In the genomic region with DNA sequence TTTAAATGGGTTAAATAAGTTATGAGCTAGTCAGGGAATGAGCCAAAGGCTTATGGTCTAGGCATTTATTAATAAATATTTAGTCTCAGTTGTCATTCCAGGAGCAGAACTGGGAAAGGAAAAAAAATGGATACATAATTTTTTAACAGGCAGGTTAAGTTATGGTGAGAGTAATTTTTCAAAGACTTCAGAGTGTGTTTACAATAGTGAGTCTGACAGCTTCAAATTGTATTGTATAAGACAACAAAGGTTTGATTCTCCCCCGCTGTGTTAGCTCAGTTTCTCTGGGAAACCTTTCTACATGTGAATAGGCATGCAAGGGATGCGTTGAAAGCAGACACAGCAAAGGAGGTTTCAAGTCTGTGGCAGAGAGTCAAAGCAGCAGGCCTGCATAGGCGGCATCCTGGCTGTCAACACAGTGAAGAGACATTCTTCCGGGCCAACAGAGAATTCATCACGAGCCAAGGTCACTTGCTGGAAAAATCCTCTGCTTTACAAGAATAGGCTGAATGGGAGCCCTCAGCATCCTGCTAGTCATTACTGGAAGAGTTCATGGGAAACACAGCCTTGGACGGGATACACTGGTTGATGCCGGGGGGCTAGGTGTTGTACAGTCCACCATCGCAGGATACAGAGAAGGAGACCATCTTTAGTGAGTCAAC, we compare ENCODE assay signal across 12 mouse cellular contexts. TPM values are rescaled to one million over a fixed set of nuclear protein-coding genes. Genes with fewer than 3 reads are reported as not detected.
A peak's percentile ranks its signal among the peaks of the same experiment; 100 is the strongest.
DNase-seq lines count a peak whose midpoint lies in the region; ATAC-seq and TF ChIP-seq lines count a peak whose summit lies in the region.
"Had no signal": no experiment of that assay in that cellular context is flagged by ENCODE, and none has a peak within 500 bp of the region (broad histone marks: within the 10 kb centered on the region; RNA-seq: fewer than 3 reads in every experiment).

No protein-coding gene starts in this region.

- H3K9me3 ChIP-seq in heart, postnatal 0 days (replicated peaks; ENCODE audit: control insufficient read depth, low read length): no peaks in the 10 kb centered on the region
- H3K9me3 ChIP-seq in hindbrain, embryonic 12.5 days (replicated peaks): no peaks in the 10 kb centered on the region
- no peaks in the 10 kb centered on the region for H3K9me3 ChIP-seq in neural tube, embryonic 13.5 days
- H3K9me3 ChIP-seq: lung, embryonic 15.5 days had no signal

- ATAC-seq in heart, postnatal 0 days (ENCODE audit: insufficient read depth, low read depth): no peak
- ATAC-seq in hindbrain, embryonic 12.5 days (ENCODE audit: low FRiP score): peak; percentile 91
- ATAC-seq in neural tube, embryonic 13.5 days (ENCODE audit: low read depth): peak; percentile 85

- intact Hi-C loops in left cerebral cortex, postnatal 14 days (cut with DNase I): no loop called here

- H3K27me3 ChIP-seq in heart, postnatal 0 days (ENCODE audit: control insufficient read depth, insufficient read depth, low read length): no peaks in the 10 kb centered on the region
- H3K27me3 ChIP-seq in hindbrain, embryonic 12.5 days: no peaks in the 10 kb centered on the region
- no peaks in the 10 kb centered on the region for H3K27me3 ChIP-seq in neural tube, embryonic 13.5 days
- H3K27me3 ChIP-seq: CH12.LX; lung, embryonic 15.5 days had no signal

- peaks cover 7% of the 10 kb centered on the region; the same call in 1 of the 2 replicates for H3K4me1 ChIP-seq in heart, postnatal 0 days (ENCODE audit: control insufficient read depth, insufficient read depth)
- H3K4me1 ChIP-seq in hindbrain, embryonic 12.5 days: peaks cover 13% of the 10 kb centered on the region
- peaks cover 10% of the 10 kb centered on the region for H3K4me1 ChIP-seq in neural tube, embryonic 13.5 days (replicated peaks)

- WGBS in heart, postnatal 0 days: 41% methylated on average over 8 of the region's 8 CpGs
- WGBS in hindbrain, embryonic 12.5 days: 20% methylated on average over 8 of the region's 8 CpGs
- 16% methylated on average over 8 of the region's 8 CpGs for WGBS in neural tube, embryonic 13.5 days

- peak; percentile 30 for DNase-seq in heart, postnatal 0 days (ENCODE audit: low spot score)
- DNase-seq in heart, adult 9 months (ENCODE audit: low spot score in 2 of 2): no peak
- peak; percentile 27 to 50 for DNase-seq in cerebellum, postnatal 25 days
- DNase-seq in urinary bladder, postnatal 36 days (ENCODE audit: low spot score in 2 of 2): no peak
- DNase-seq in kidney, postnatal 14 days: no peak
- no peak for DNase-seq in left cerebral cortex, postnatal 14 days (ENCODE audit: low spot score in 2 of 2)
- DNase-seq: kidney, postnatal 4 days; right cerebral cortex, postnatal 25 days had no signal

- no peak overlapping the region for H3K9ac ChIP-seq in heart, postnatal 0 days (replicated peaks; ENCODE audit: low read depth, low read length)
- no peak overlapping the region for H3K9ac ChIP-seq in hindbrain, embryonic 12.5 days
- H3K9ac ChIP-seq in neural tube, embryonic 13.5 days: no peak overlapping the region
- H3K9ac ChIP-seq: lung, embryonic 15.5 days had no signal

- no peak overlapping the region for H3K4me2 ChIP-seq in heart, postnatal 0 days (ENCODE audit: low read depth, low read length)
- H3K4me2 ChIP-seq in hindbrain, embryonic 12.5 days (replicated peaks): no peak overlapping the region
- H3K4me2 ChIP-seq in neural tube, embryonic 13.5 days: no peak overlapping the region
- H3K4me2 ChIP-seq: lung, embryonic 15.5 days had no signal

- TF ChIP-seq EP300 in heart, postnatal 0 days (IDR thresholded peaks at IDR 0.05; ENCODE audit: low read depth): no peak

- H3K36me3 ChIP-seq in heart, postnatal 0 days (replicated peaks; ENCODE audit: control insufficient read depth, insufficient read depth, low read length): no peaks in the 10 kb centered on the region
- H3K36me3 ChIP-seq in hindbrain, embryonic 12.5 days: no peaks in the 10 kb centered on the region
- no peaks in the 10 kb centered on the region for H3K36me3 ChIP-seq in neural tube, embryonic 13.5 days
- H3K36me3 ChIP-seq: lung, embryonic 15.5 days had no signal

- H3K27ac ChIP-seq in heart, postnatal 0 days (ENCODE audit: low read depth): no peak overlapping the region
- H3K27ac ChIP-seq in hindbrain, embryonic 12.5 days: peak overlapping the region; percentile 83
- peak overlapping the region; percentile 76 for H3K27ac ChIP-seq in neural tube, embryonic 13.5 days (replicated peaks)
- H3K27ac ChIP-seq: lung, embryonic 15.5 days had no signal

- no peak overlapping the region for H3K4me3 ChIP-seq in heart, postnatal 0 days (ENCODE audit: low read depth, low read length)
- H3K4me3 ChIP-seq in hindbrain, embryonic 12.5 days: no peak overlapping the region
- H3K4me3 ChIP-seq in neural tube, embryonic 13.5 days: no peak overlapping the region
- H3K4me3 ChIP-seq: lung, embryonic 15.5 days had no signal

- TF ChIP-seq CTCF in heart, postnatal 0 days (IDR thresholded peaks at IDR 0.05; ENCODE audit: low read depth): no peak

RNA-seq across cellular contexts. Expression of a gene that starts 23.0 kb away (rescaled TPM):
- 8.7 and 9.6 TPM in 2 replicates for total RNA-seq in heart, postnatal 0 days (2014; rRNA removed; ENCODE audit: low replicate concordance)
- 0.97 and 1.1 TPM in 2 replicates for polyA plus RNA-seq in heart, postnatal 0 days (2015; fragmentation: Nextera tagmentation; extraction: Ambion mirVana)
- 15.6 and 16.4 TPM in 2 replicates for polyA plus RNA-seq in hindbrain, embryonic 12.5 days (2016; fragmentation: Nextera tagmentation; extraction: Ambion mirVana)
- 18.1 and 18.5 TPM in 2 replicates for polyA plus RNA-seq in neural tube, embryonic 13.5 days (2015; fragmentation: Nextera tagmentation; extraction: Ambion mirVana)
- total RNA-seq in left cerebral cortex, postnatal 14 days (2021): 10 to 100 TPM; 93.6 to 99.6 TPM

RNA-seq across cellular contexts. Expression of a gene that starts 47.3 kb away (rescaled TPM):
- total RNA-seq in heart, postnatal 0 days (2014; rRNA removed; ENCODE audit: low replicate concordance): 31.2 and 36.5 TPM in 2 replicates
- 26.2 and 29.1 TPM in 2 replicates for polyA plus RNA-seq in heart, postnatal 0 days (2015; fragmentation: Nextera tagmentation; extraction: Ambion mirVana)
- polyA plus RNA-seq in hindbrain, embryonic 12.5 days (2016; fragmentation: Nextera tagmentation; extraction: Ambion mirVana): 80.7 and 88.6 TPM in 2 replicates
- 23.9 and 26.8 TPM in 2 replicates for polyA plus RNA-seq in neural tube, embryonic 13.5 days (2015; fragmentation: Nextera tagmentation; extraction: Ambion mirVana)
- total RNA-seq in left cerebral cortex, postnatal 14 days (2021): 1 to 10 TPM; 2.5 to 2.7 TPM

Comparison
In these comparisons a context has a peak if more than half of its experiments do, and no peak if none do; other contexts are left out.
1. DNase-seq: peak in heart, postnatal 0 days (single experiment) and cerebellum, postnatal 25 days (2 of 2); none in heart, adult 9 months (0 of 2), urinary bladder, postnatal 36 days (0 of 2), kidney, postnatal 14 days (single experiment) and left cerebral cortex, postnatal 14 days (0 of 2).